Mouse (Mus musculus): ENCODE measurements at regions not wholly inside any gene's neighbourhood (a gene's known extent, or its start where the extent isn't known, plus 50 kb on each side); places are given as distances from the start of the nearest gene placed in this dataset.
A peak's percentile ranks its signal among the peaks of the same experiment; 100 is the strongest.

DNA sequence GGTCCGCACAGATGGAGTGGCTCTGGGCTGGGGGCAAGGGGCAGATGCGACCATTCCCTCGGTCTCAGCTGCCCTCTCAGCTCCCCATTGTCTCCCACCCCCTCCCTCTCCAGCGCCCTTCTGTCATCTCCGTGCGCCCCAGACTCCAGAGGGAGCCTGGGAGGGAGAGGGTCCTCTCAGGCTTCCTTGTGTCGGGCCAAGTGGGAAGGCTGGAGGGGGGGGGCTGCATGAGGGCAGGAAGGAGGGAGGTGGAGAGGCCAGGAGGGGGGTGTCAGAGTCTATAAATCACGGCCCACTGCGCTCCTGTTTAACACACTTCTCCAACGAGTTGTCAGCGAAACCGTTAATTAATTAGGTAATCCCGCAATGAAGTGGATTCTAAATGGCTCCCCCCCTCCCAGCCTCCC is 127.2 kb upstream of the Lhx5 start:
- Histone ChIP-seq H3K4me3 (ENCODE audit: low read depth, low read length) (no peak overlapping the region), H3K36me3 (replicated peaks) (no peaks in the 10 kb centered on the region), H3K27me3 (ENCODE audit: insufficient read depth, low read length) (peaks cover 13% of the 10 kb centered on the region), H3K9me3 (replicated peaks) (0 out of 2 replicates have a peak, but pooled peaks cover 3% of the 10 kb centered on the region), H3K4me1 (ENCODE audit: insufficient read depth, low read depth, low read length) (peaks cover 5% of the 10 kb centered on the region; the same call in 1 of the 2 replicates)
- TF ChIP-seq CTCF (IDR thresholded peaks at IDR 0.05; ENCODE audit: low read depth, low read length), result no peak
- no peak for TF ChIP-seq TAL1 (conservative IDR thresholded peaks at IDR 0.05; ENCODE audit: low read depth, low read length)
- TF ChIP-seq GATA1 (IDR thresholded peaks at IDR 0.05; ENCODE audit: borderline replicate concordance, low read length), result no peak
- TF ChIP-seq GATA2 (IDR thresholded peaks at IDR 0.05; ENCODE audit: borderline replicate concordance, low read depth, low read length), result no peak
- TF ChIP-seq POLR2AphosphoS5 (IDR thresholded peaks at IDR 0.05; ENCODE audit: insufficient replicate concordance, low read depth, low read length), result no peak
- DNase-seq (ENCODE audit: low spot score) (no peak), ATAC-seq (ENCODE audit: extremely low read depth, insufficient number of reproducible peaks, low FRiP score, poor library complexity, severe bottlenecking) (no peak)

DNA sequence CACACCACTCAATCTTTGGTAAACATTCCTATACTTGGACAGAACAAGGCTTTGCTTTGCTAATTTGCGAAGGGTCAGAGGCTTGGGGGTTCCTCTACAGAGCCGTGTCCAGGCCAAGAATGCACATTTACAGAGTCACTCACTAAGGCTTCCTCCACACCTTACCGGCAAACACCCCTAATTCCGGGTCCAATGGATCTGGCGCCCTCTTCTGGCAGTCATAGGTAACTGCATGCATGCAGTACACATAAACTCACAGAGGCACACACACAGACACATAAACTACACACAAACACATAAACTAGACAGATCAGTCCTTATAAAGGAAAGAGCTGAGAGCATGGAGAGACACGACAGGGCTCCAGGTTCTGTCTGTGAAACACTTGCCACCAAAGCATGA is 119.2 kb upstream of the Lhx5 start:
- ATAC-seq (ENCODE audit: extremely low read depth, insufficient number of reproducible peaks, low FRiP score, poor library complexity, severe bottlenecking) (no peak), DNase-seq (ENCODE audit: low spot score) (no peak)
- no peaks in the 10 kb centered on the region for H3K4me1 ChIP-seq (ENCODE audit: insufficient read depth, low read depth, low read length)
- TF ChIP-seq POLR2AphosphoS5 (IDR thresholded peaks at IDR 0.05; ENCODE audit: insufficient replicate concordance, low read depth, low read length) (no peak), CTCF (IDR thresholded peaks at IDR 0.05; ENCODE audit: low read depth, low read length) (peak; percentile 71)
- H3K36me3 ChIP-seq (replicated peaks), result no peaks in the 10 kb centered on the region
- no peak overlapping the region for H3K4me3 ChIP-seq (ENCODE audit: low read depth, low read length)
- H3K9me3 ChIP-seq (replicated peaks), result peaks cover 8% of the 10 kb centered on the region
- H3K27me3 ChIP-seq (ENCODE audit: insufficient read depth, low read length), result peaks cover 3% of the 10 kb centered on the region; the same call in 1 of the 2 replicates

DNA sequence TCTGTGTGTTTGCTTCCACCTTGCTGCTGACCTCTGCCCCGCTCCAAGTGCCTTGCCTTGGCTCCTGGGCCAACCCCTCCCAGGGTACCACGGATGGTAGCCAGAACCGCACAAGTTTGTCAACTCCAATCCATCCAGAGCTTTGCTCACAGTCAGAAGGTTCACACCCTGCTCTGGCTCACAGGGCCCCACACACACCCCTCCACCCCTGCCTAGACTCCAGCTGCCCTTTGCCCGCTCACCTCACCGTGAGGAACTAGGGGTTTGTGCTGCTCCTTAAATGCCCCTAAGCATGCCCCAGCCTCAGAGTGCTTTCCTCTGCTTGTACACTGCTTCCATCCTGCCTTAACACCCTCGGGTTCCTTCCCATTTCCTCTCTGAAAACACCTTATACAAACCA is 117.5 kb upstream of the Lhx5 start:
- TF ChIP-seq TAL1 (conservative IDR thresholded peaks at IDR 0.05; ENCODE audit: low read depth, low read length), result no peak
- TF ChIP-seq GATA2 (IDR thresholded peaks at IDR 0.05; ENCODE audit: borderline replicate concordance, low read depth, low read length), result no peak
- TF ChIP-seq POLR2AphosphoS5 (IDR thresholded peaks at IDR 0.05; ENCODE audit: insufficient replicate concordance, low read depth, low read length), result no peak
- TF ChIP-seq GATA1 (IDR thresholded peaks at IDR 0.05; ENCODE audit: borderline replicate concordance, low read length), result no peak
- TF ChIP-seq CTCF (IDR thresholded peaks at IDR 0.05; ENCODE audit: low read depth, low read length), result no peak
- no peak overlapping the region for H3K4me3 ChIP-seq (ENCODE audit: low read depth, low read length)
- peaks cover 3% of the 10 kb centered on the region; the same call in 1 of the 2 replicates for H3K27me3 ChIP-seq (ENCODE audit: insufficient read depth, low read length)
- no peaks in the 10 kb centered on the region for H3K36me3 ChIP-seq (replicated peaks)
- no peak for ATAC-seq (ENCODE audit: extremely low read depth, insufficient number of reproducible peaks, low FRiP score, poor library complexity, severe bottlenecking)
- DNase-seq (ENCODE audit: low spot score), result no peak
- H3K4me1 ChIP-seq (ENCODE audit: insufficient read depth, low read depth, low read length), result no peaks in the 10 kb centered on the region
- H3K9me3 ChIP-seq (replicated peaks), result peaks cover 8% of the 10 kb centered on the region

DNA sequence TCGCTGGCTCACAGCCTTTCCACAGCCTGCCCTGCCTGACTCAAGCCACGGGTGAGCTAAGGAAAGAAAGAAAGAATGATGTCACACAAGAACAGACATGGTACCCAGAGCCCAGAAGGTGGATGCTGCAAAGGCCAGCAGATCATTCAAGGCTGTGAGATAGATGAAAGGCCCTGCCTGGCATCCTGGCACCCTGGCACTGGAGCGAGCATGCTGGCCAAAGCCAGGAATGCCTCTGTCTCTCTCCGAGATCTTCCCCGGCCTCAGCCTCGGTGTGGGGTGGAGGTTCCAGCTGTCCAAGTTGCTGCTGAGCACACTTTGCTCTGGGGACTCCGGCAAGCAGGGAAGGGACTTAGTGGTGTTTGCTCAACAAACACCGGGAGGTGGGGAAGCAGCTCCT is 116.4 kb upstream of the Lhx5 start:
- no peak overlapping the region for H3K4me3 ChIP-seq (ENCODE audit: low read depth, low read length)
- H3K4me1 ChIP-seq (ENCODE audit: insufficient read depth, low read depth, low read length), result no peaks in the 10 kb centered on the region
- ATAC-seq (ENCODE audit: extremely low read depth, insufficient number of reproducible peaks, low FRiP score, poor library complexity, severe bottlenecking) (no peak), DNase-seq (ENCODE audit: low spot score) (no peak)
- H3K36me3 ChIP-seq (replicated peaks), result no peaks in the 10 kb centered on the region
- peaks cover 8% of the 10 kb centered on the region for H3K9me3 ChIP-seq (replicated peaks)
- peaks cover 3% of the 10 kb centered on the region; the same call in 1 of the 2 replicates for H3K27me3 ChIP-seq (ENCODE audit: insufficient read depth, low read length)
- no peak for TF ChIP-seq GATA1 (IDR thresholded peaks at IDR 0.05; ENCODE audit: borderline replicate concordance, low read length)
- no peak for TF ChIP-seq CTCF (IDR thresholded peaks at IDR 0.05; ENCODE audit: low read depth, low read length)
- no peak for TF ChIP-seq POLR2AphosphoS5 (IDR thresholded peaks at IDR 0.05; ENCODE audit: insufficient replicate concordance, low read depth, low read length)
- TF ChIP-seq TAL1 (conservative IDR thresholded peaks at IDR 0.05; ENCODE audit: low read depth, low read length), result no peak
- TF ChIP-seq GATA2 (IDR thresholded peaks at IDR 0.05; ENCODE audit: borderline replicate concordance, low read depth, low read length), result no peak

DNA sequence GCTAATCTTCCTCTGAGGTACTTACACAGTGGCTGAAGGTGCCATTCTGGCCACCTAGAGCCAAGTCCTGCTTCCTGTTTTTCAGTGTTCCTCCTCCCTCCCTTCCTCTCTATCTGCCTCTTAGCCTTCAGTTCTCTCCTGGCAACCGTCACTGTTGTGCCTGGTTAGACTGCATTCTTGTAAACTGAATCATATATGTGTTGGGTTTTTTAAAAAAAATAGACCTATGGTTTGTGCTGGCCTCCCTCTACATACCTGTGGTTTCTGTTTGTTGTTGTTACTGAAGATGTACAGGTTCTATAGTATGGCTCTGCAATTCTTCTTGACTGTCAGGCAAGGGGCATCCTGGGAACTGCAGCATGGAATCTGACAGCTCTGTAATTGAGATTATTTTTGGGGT is 112.5 kb upstream of the Lhx5 start:
- TF ChIP-seq TAL1 (conservative IDR thresholded peaks at IDR 0.05; ENCODE audit: low read depth, low read length), result no peak
- TF ChIP-seq GATA2 (IDR thresholded peaks at IDR 0.05; ENCODE audit: borderline replicate concordance, low read depth, low read length), result no peak
- no peak for TF ChIP-seq CTCF (IDR thresholded peaks at IDR 0.05; ENCODE audit: low read depth, low read length)
- no peak for TF ChIP-seq GATA1 (IDR thresholded peaks at IDR 0.05; ENCODE audit: borderline replicate concordance, low read length)
- no peak for TF ChIP-seq POLR2AphosphoS5 (IDR thresholded peaks at IDR 0.05; ENCODE audit: insufficient replicate concordance, low read depth, low read length)
- Histone ChIP-seq H3K4me1 (ENCODE audit: insufficient read depth, low read depth, low read length) (no peaks in the 10 kb centered on the region), H3K36me3 (replicated peaks) (no peaks in the 10 kb centered on the region), H3K27me3 (ENCODE audit: insufficient read depth, low read length) (peaks cover 8% of the 10 kb centered on the region; the same call in 1 of the 2 replicates), H3K9me3 (replicated peaks) (no peaks in the 10 kb centered on the region), H3K4me3 (ENCODE audit: low read depth, low read length) (no peak overlapping the region)
- ATAC-seq (ENCODE audit: extremely low read depth, insufficient number of reproducible peaks, low FRiP score, poor library complexity, severe bottlenecking) (no peak), DNase-seq (ENCODE audit: low spot score) (no peak)

DNA sequence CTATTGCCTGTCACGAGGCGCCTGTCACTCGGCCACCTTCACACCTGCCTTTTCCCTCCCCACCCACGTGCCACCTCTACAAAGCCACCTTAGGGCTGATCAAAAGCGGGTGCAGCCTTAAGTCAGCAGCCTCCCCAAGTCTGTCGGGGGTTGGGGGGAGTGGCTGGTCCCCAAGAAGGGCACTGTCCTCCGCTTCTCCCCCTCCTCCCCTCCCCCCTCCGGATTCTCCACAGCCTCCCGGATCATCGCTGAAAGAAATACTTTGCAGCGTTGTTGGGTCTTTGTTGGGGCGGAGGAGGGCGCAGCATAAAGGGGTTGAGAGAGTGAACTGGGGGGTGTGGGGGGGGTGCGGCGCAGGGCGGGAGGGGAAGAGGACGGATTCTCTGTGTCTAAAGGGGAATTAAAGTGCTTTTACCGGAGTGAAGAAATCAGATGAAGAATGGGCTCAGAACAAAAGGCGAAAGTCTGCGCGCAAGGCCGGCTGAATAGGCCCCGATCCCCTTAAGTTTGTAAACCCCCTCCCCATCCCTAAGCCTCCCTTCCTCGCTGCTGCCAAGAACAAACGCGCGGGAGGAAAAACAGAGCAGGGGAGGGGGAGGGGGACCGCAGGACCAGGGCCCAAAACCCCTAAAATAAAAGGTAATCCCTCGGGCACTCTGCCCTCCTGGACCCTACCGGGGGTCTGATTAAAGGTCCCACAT is 109.3 kb upstream of the Lhx5 start:
- Histone ChIP-seq H3K4me1 (ENCODE audit: insufficient read depth, low read depth, low read length) (no peaks in the 10 kb centered on the region), H3K4me3 (ENCODE audit: low read depth, low read length) (no peak overlapping the region), H3K36me3 (replicated peaks) (no peaks in the 10 kb centered on the region), H3K9me3 (replicated peaks) (no peaks in the 10 kb centered on the region), H3K27me3 (ENCODE audit: insufficient read depth, low read length) (peaks cover 5% of the 10 kb centered on the region; the same call in 1 of the 2 replicates)
- no peak for ATAC-seq (ENCODE audit: extremely low read depth, insufficient number of reproducible peaks, low FRiP score, poor library complexity, severe bottlenecking)
- DNase-seq (ENCODE audit: low spot score), result no peak
- TF ChIP-seq GATA1 (IDR thresholded peaks at IDR 0.05; ENCODE audit: borderline replicate concordance, low read length) (no peak), TAL1 (conservative IDR thresholded peaks at IDR 0.05; ENCODE audit: low read depth, low read length) (no peak), POLR2AphosphoS5 (IDR thresholded peaks at IDR 0.05; ENCODE audit: insufficient replicate concordance, low read depth, low read length) (no peak), CTCF (IDR thresholded peaks at IDR 0.05; ENCODE audit: low read depth, low read length) (no peak), GATA2 (IDR thresholded peaks at IDR 0.05; ENCODE audit: borderline replicate concordance, low read depth, low read length) (no peak)
